Mouse (Mus musculus) liver, postnatal 0 days (tissue): Measurements from ENCODE around the gene Abcb1a.
"Not testable (repeated sequence)": the region's sequence is repeated elsewhere in the genome, so short reads cannot be mapped to it uniquely, and the experiment has no call there.

Experiments
- CTCF ChIP-seq: sonication (generic); IDR thresholded peaks from 2 replicates; pipeline ENCODE4 v1.5.1; 2016; ENCODE audit warnings: antibody characterized with exemption, low read depth
- EP300 ChIP-seq: IDR thresholded peaks from 2 replicates; pipeline ENCODE4 v1.6.1; 2016; ENCODE audit warnings: antibody characterized with exemption, low read depth, mild to moderate bottlenecking

DNA sequence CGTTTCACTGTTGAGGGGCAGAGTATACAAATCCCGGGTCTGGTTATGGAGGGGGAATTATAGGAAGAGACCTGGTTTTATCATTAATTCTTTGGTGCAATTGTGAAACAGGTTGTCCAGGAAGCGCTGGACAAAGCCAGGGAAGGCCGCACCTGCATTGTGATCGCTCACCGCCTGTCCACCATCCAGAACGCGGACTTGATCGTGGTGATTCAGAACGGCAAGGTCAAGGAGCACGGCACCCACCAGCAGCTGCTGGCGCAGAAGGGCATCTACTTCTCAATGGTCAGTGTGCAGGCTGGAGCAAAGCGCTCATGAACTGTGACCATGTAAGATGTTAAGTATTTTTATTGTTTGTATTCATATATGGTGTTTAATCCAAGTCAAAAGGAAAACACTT, 87.4 kb downstream of the Abcb1a start:
- TF ChIP-seq CTCF, EP300: not testable (repeated sequence)
